Mouse (Mus musculus) thymus, adult 2 months (tissue): ENCODE data around the gene Rxfp2. TPM values are rescaled to one million over a fixed set of nuclear protein-coding genes. Genes with fewer than 3 reads are reported as not detected.

ENCODE experiments used
- DNase-seq: peaks from one replicate; pipeline ENCODE4 v3.0.0; 2021
- H3K27ac ChIP-seq: fragments of 200-500 bp; 2 replicates; pipeline ENCODE4 v1.5.1; 2012; ENCODE audit warnings: low read length, control low read depth; ENCODE audit not compliant: control insufficient read depth, insufficient read depth
- H3K27me3 ChIP-seq: fragments of 200-500 bp; 2 replicates; pipeline ENCODE4 v1.6.1; 2012; ENCODE audit warnings: mild to moderate bottlenecking, low read length, moderate library complexity, mixed read lengths; ENCODE audit not compliant: control insufficient read depth, insufficient read depth
- H3K36me3 ChIP-seq: fragments of 200-500 bp; 2 replicates; pipeline ENCODE4 v1.6.1; 2012; ENCODE audit warnings: mild to moderate bottlenecking, low read length, moderate library complexity; ENCODE audit not compliant: control insufficient read depth, insufficient read depth
- H3K4me1 ChIP-seq: fragments of 200-500 bp; replicated peaks from 2 replicates; pipeline ENCODE4 v1.6.1; 2012; ENCODE audit warnings: low read length; ENCODE audit not compliant: control insufficient read depth, insufficient read depth
- H3K4me3 ChIP-seq: fragments of 200-500 bp; 2 replicates; pipeline ENCODE4 v1.5.1; 2012; ENCODE audit warnings: mild to moderate bottlenecking, low read length, control low read depth, moderate library complexity; ENCODE audit not compliant: control insufficient read depth, insufficient read depth
- CTCF ChIP-seq: fragments of 200-500 bp; IDR thresholded peaks from 2 replicates; pipeline ENCODE4 v1.5.1; 2012; ENCODE audit warnings: mild to moderate bottlenecking, control low read depth, low read length, moderate library complexity, borderline replicate concordance; ENCODE audit not compliant: control insufficient read depth, poor library complexity, insufficient read depth; ENCODE audit errors: extremely low read depth
- POLR2A ChIP-seq: fragments of 200-500 bp; IDR thresholded peaks from 2 replicates; pipeline ENCODE4 v1.6.1; 2012; ENCODE audit warnings: mild to moderate bottlenecking, low read length, control low read depth, moderate library complexity; ENCODE audit not compliant: control insufficient read depth, poor library complexity, insufficient read depth; ENCODE audit errors: extremely low read depth
- WGBS: fragments of 180-500 bp; shearing (Covaris S2); methylation state at CpG from one replicate; pipeline ENCODE4 v1.1.7; 2018; 5-methylcytosine and 5-hydroxymethylcytosine counted together
- polyA plus RNA-seq: library from polyadenylated mRNA; depleted of rRNA; stranded (reverse); fragments of >200 nt; gene quantifications from 2 replicates; pipeline ENCODE4 v1.2.3, GENCODE M21; 2012

Rxfp2 gene
- polyA plus RNA-seq, 1 experiment: 0.26 TPM

- no peak overlapping the region for H3K4me3 ChIP-seq
- no peaks in the 10 kb centered on the region for H3K27me3 ChIP-seq
- 22% methylated on average over 16 of the region's 16 CpGs for WGBS
- peaks cover 13% of the 10 kb centered on the region for H3K4me1 ChIP-seq
- TF ChIP-seq POLR2A (no peak), CTCF (no peak)
- no peak for DNase-seq
- H3K27ac ChIP-seq: no peak overlapping the region
- no peaks in the 10 kb centered on the region for H3K36me3 ChIP-seq
Observed at GRCm38 (mm10) chr5:150115271-150116092, 97.0 kb downstream of the Rxfp2 start.

GRCm38 (mm10) chr5:150116216-150116905 is 97.9 kb downstream of the Rxfp2 start:
- WGBS: 63% methylated on average over 9 of the region's 9 CpGs
- H3K36me3 ChIP-seq: no peaks in the 10 kb centered on the region
- no peaks in the 10 kb centered on the region for H3K27me3 ChIP-seq
- TF ChIP-seq POLR2A (no peak), CTCF (no peak)
- H3K27ac ChIP-seq: no peak overlapping the region
- DNase-seq: no peak
- H3K4me1 ChIP-seq: peaks cover 13% of the 10 kb centered on the region
- no peak overlapping the region for H3K4me3 ChIP-seq

- Histone ChIP-seq H3K27ac (no peak overlapping the region), H3K36me3 (no peaks in the 10 kb centered on the region), H3K4me1 (peaks cover 13% of the 10 kb centered on the region), H3K27me3 (no peaks in the 10 kb centered on the region), H3K4me3 (no peak overlapping the region)
- TF ChIP-seq POLR2A: no peak
- peak; percentile 81; the same call in 1 of the 2 replicates for TF ChIP-seq CTCF
- DNase-seq: peak; percentile 36
- 95% methylated on average over 6 of the region's 6 CpGs for WGBS
Observed at GRCm38 (mm10) chr5:150116906-150117216, 98.4 kb downstream of the Rxfp2 start.

GRCm38 (mm10) chr5:150118124-150118454 is 99.6 kb downstream of the Rxfp2 start:
- DNase-seq: no peak
- no peaks in the 10 kb centered on the region for H3K36me3 ChIP-seq
- H3K4me3 ChIP-seq: no peak overlapping the region
- peaks cover 13% of the 10 kb centered on the region for H3K4me1 ChIP-seq
- WGBS: 7% methylated on average over 8 of the region's 8 CpGs
- H3K27me3 ChIP-seq: no peaks in the 10 kb centered on the region
- TF ChIP-seq CTCF (no peak), POLR2A (no peak)
- H3K27ac ChIP-seq: no peak overlapping the region

- Histone ChIP-seq H3K27ac (no peak within 1 kb of the TSS), H3K27me3 (no peaks in the 10 kb centered on the region), H3K4me3 (peak within 1 kb of the TSS; percentile 73), H3K4me1 (peaks cover 13% of the 10 kb centered on the region), H3K36me3 (no peaks in the 10 kb centered on the region)
- TF ChIP-seq CTCF (no peak), POLR2A (peak; percentile 82)
- WGBS: under 1% methylated on average over 66 of the region's 68 CpGs
- DNase-seq: peak; percentile 99
Observed at GRCm38 (mm10) chr5:150118455-150119241, 100.2 kb downstream of the Rxfp2 start, which contains the start of gene Fry. TSS of gene Fry (plus strand) at chr5:150118645.

- no peak overlapping the region for H3K27ac ChIP-seq
- peaks cover 11% of the 10 kb centered on the region for H3K4me1 ChIP-seq
- TF ChIP-seq CTCF: no peak
- TF ChIP-seq POLR2A: no peak
- H3K27me3 ChIP-seq: no peaks in the 10 kb centered on the region
- no peaks in the 10 kb centered on the region for H3K36me3 ChIP-seq
- H3K4me3 ChIP-seq: no peak overlapping the region
- DNase-seq: no peak
- 95% methylated on average over 8 of the region's 8 CpGs for WGBS
Observed at GRCm38 (mm10) chr5:150120676-150121075, 102.2 kb downstream of the Rxfp2 start.
